Mouse (Mus musculus) ES-Bruce4 (cell line): ENCODE results near the gene Capza2. TPM values are rescaled to one million over a fixed set of nuclear protein-coding genes. Genes with fewer than 3 reads are reported as not detected.
"Not testable (repeated sequence)": the region's sequence is repeated elsewhere in the genome, so short reads cannot be mapped to it uniquely, and the experiment has no call there.

Experiments
- H3K27ac ChIP-seq: 2 replicates; pipeline ENCODE4 v1.5.1; 2012; ENCODE audit warnings: low read length, inconsistent platforms; ENCODE audit not compliant: insufficient read depth
- H3K27me3 ChIP-seq: 2 replicates; pipeline ENCODE4 v1.6.1; 2012; ENCODE audit warnings: mild to moderate bottlenecking, low read length, inconsistent platforms; ENCODE audit not compliant: control insufficient read depth, poor library complexity, insufficient read depth, severe bottlenecking
- H3K36me3 ChIP-seq: 2 replicates; pipeline ENCODE4 v1.6.1; 2012; ENCODE audit warnings: inconsistent platforms, mild to moderate bottlenecking, low read length, moderate library complexity; ENCODE audit not compliant: control insufficient read depth, poor library complexity, insufficient read depth, severe bottlenecking
- H3K4me1 ChIP-seq: one replicate; pipeline ENCODE4 v1.8.1; 2011; ENCODE audit warnings: low read length; ENCODE audit not compliant: control insufficient read depth, insufficient read depth
- H3K4me3 ChIP-seq: 2 replicates; pipeline ENCODE4 v1.5.1; 2011; ENCODE audit warnings: low read depth, mild to moderate bottlenecking, low read length
- H3K9ac ChIP-seq: 2 replicates; pipeline ENCODE4 v1.6.1; 2012; ENCODE audit warnings: low read depth, mild to moderate bottlenecking, inconsistent platforms; ENCODE audit not compliant: poor library complexity, severe bottlenecking
- H3K9me3 ChIP-seq: replicated peaks from 2 replicates; pipeline ENCODE4 v1.6.1; 2012; ENCODE audit warnings: mild to moderate bottlenecking, low read length, inconsistent platforms; ENCODE audit not compliant: control insufficient read depth, poor library complexity, insufficient read depth, severe bottlenecking
- CTCF ChIP-seq: IDR thresholded peaks from one replicate; pipeline ENCODE4 v1.8.1; 2011; ENCODE audit warnings: low read depth, low read length
- EP300 ChIP-seq: IDR thresholded peaks from 2 replicates; pipeline ENCODE4 v1.6.1; 2011; ENCODE audit warnings: low read depth, low read length; ENCODE audit not compliant: insufficient read depth
- POLR2A ChIP-seq: IDR thresholded peaks from one replicate; pipeline ENCODE4 v1.8.1; 2011; ENCODE audit warnings: low read length; ENCODE audit not compliant: insufficient read depth
- polyA plus RNA-seq: library from polyadenylated mRNA; stranded (reverse); fragments of >200 nt; gene quantifications from 2 replicates; pipeline ENCODE4 v1.2.4, GENCODE M21; 2011; ENCODE audit warnings: low read depth; ENCODE audit not compliant: missing spikeins, insufficient read depth, insufficient read length

The Capza2 gene
- polyA plus RNA-seq, 1 experiment, result 232 TPM

DNA sequence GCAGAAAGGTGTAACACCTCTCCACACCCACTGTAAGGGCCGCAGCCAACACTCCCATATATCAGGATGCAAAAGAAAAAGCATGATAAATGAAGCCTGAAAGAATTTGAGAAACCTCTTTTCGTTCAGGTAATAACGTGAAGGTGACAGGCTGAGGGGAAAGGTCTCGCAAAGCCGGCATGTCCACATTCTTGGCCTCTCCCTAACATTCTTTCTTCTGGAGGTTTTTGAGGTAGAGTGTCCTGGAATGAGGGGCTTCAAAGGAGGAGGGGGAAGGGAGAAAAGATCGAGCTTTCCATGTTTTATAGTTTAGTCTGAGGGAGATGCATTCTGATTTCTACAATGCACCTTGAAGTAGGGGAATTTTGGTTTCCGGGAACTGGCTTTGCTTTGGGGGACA lies 56.6 kb downstream of the Capza2 start, which contains the start of gene St7:
St7 (plus strand) TSS at position 287 of the 400 bp plus-strand sequence.
- H3K27ac ChIP-seq, result no peak within 1 kb of the TSS
- no peaks in the 10 kb centered on the region for H3K9me3 ChIP-seq
- TF ChIP-seq EP300 (no peak), CTCF (no peak), POLR2A (no peak)
- no peaks in the 10 kb centered on the region for H3K36me3 ChIP-seq
- H3K27me3 ChIP-seq, result no peaks in the 10 kb centered on the region
- peak within 1 kb of the TSS; percentile 71 for H3K4me3 ChIP-seq
- no peaks in the 10 kb centered on the region for H3K4me1 ChIP-seq
- H3K9ac ChIP-seq, result peak within 1 kb of the TSS; percentile 74

DNA sequence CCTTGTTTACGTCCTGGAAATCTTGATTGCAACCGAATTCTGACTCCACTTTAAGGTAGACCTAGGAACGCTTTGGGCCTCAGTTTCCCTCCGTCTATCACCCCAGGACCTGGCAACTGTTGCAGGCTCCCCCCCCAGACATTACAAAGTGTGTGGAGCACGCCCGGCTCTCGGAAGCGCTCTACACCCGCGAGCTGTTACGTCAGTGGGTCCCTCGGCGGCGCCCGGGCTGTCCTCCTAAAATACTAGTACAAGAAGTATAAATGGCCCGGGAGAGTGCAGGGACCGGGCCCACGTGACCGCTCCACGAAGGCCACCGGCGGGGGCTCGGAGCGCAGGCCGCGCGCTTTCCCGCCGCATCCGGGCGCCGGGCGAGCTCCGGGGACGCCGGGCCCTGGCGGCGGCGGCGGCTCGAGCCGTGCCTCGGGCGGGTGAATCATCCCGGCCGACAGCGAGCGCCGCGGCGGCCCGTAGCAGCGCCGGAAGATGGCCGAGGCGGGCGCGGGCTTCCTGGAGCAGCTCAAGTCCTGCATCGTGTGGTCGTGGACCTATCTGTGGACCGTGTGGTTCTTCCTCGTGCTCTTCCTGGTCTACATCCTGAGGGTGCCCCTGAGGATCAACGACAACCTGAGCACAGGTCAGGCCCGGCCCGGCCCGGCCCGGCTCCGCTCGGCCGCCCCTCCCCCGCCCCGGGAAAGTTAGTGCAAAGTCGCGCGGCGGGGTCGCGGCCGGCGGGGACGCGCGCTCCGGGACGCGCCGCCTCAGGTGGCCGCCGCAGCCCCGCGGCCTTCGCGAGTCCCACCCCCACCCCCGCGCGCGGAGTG lies 57.9 kb downstream of the Capza2 start:
- Histone ChIP-seq H3K27me3 (no peaks in the 10 kb centered on the region), H3K27ac (no peak overlapping the region), H3K4me1 (no peaks in the 10 kb centered on the region), H3K9me3 (no peaks in the 10 kb centered on the region), H3K9ac (peak overlapping the region; percentile 74), H3K4me3 (peak overlapping the region; percentile 71), H3K36me3 (no peaks in the 10 kb centered on the region)
- TF ChIP-seq CTCF, result no peak
- no peak for TF ChIP-seq EP300
- TF ChIP-seq POLR2A, result no peak

DNA sequence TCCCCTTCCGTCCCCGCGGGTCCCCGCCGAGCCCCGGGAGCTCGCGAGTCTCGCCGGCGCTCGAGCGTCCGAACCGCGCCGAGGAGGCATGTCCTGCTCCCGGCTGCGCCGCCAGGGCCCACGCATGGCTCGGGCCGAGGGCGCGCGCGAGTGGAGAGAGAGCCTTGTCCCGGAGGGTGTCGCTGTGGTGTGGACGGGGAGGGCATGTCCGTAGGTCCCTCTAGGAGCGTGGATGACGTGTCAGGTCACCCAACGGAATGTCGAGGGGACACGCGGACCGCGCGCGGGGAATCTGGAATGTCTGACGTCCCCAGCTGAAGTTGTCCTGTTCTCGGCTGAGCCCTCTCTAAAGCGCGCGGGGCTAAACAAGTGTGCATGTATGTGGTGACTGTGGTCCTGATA lies 58.5 kb downstream of the Capza2 start:
- H3K4me3 ChIP-seq, result peak overlapping the region; percentile 71
- TF ChIP-seq EP300 (no peak), CTCF (no peak), POLR2A (no peak)
- no peaks in the 10 kb centered on the region for H3K36me3 ChIP-seq
- H3K27me3 ChIP-seq, result no peaks in the 10 kb centered on the region
- no peak overlapping the region for H3K27ac ChIP-seq
- no peaks in the 10 kb centered on the region for H3K9me3 ChIP-seq
- no peaks in the 10 kb centered on the region for H3K4me1 ChIP-seq
- peak overlapping the region; percentile 74 for H3K9ac ChIP-seq

DNA sequence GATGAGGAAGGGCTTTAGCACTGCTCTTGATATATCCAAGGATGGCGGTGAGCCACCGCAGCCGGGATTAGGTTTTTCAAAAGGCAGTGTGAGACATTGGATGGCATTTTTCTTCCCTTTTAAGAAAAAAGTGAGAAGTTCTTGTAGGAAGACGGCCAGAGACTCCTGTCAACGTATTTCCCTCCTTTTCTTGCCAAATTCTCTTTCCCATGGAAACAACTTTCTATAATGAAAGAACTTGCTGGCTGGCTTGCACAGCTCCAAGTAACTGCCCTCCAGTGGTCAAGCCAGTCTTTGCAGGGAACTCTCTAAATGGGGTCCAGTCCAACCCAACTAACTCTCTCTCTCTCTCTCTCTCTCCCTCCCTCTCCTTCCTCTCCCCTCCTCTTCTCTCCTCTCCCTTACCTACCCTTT lies 60.3 kb downstream of the Capza2 start:
- no peak overlapping the region for H3K9ac ChIP-seq
- H3K4me1 ChIP-seq, result no peaks in the 10 kb centered on the region
- H3K27me3 ChIP-seq, result no peaks in the 10 kb centered on the region
- H3K36me3 ChIP-seq, result no peaks in the 10 kb centered on the region
- TF ChIP-seq POLR2A (no peak), CTCF (peak; percentile 50), EP300 (no peak)
- no peaks in the 10 kb centered on the region for H3K9me3 ChIP-seq
- H3K27ac ChIP-seq, result no peak overlapping the region
- no peak overlapping the region for H3K4me3 ChIP-seq

DNA sequence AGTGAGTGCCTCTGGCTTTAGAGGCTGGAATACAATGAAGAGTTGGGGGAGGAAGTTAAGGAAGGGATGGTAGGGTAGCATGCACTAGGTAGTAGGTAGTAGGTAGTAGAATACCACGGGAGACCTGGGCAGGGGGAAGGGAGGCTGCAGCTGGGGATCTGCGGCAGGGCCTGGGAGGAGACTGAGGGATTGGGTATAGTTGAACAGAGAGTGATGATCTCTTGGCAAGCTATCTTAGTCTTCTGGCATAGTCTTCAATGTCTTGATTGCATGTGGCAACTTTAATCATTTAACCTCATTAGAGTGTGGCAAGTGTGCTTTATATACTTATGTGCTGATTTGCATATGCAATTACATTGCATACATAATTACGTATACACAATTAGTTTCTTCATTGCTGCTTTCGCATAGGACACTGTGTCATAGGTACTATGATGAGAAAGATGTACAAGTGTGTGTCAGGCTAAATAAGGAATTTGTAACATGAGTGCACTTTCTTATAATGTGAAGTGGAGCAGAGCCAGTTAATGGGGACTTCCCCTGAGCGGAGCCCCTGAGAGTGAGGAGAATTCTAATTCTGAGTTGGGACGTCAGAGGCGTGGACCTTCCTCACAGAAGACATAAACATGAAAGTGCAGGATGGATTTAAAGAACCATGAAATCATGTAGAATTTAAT lies 65.0 kb downstream of the Capza2 start:
- H3K27me3 ChIP-seq, result no peaks in the 10 kb centered on the region
- TF ChIP-seq POLR2A (no peak), CTCF (no peak), EP300 (no peak)
- H3K4me3 ChIP-seq, result no peak overlapping the region

DNA sequence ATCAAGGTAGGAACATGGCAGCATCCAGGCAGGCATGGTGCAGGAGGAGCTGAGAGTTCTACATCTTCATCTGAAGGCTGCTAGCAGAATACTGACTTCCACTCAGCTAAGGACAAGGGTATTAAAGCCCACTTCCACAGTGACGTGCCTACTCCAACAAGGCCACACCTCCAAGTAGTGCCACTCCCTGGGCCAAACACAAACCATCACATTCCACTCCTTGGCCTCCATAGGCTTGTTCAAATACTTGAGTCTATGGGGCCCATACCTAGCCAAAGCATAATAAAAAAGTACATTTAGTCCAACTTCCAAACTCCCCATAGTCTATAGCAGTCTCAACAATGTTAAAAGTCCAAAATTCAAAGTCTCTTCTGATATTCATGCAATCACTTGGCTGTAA lies 68.0 kb downstream of the Capza2 start:
- H3K27ac ChIP-seq, H3K9ac ChIP-seq, H3K27me3 ChIP-seq, H3K4me1 ChIP-seq, H3K9me3 ChIP-seq, H3K36me3 ChIP-seq, H3K4me3 ChIP-seq: not testable (repeated sequence)

More for the DNA sequence above, 65.0 kb downstream of the Capza2 start:
- Histone ChIP-seq H3K9ac (no peak overlapping the region), H3K9me3 (no peaks in the 10 kb centered on the region), H3K27ac (no peak overlapping the region), H3K4me1 (no peaks in the 10 kb centered on the region), H3K36me3 (no peaks in the 10 kb centered on the region)
